Mouse (Mus musculus): Measurements from ENCODE around the gene Pabpn1l. TPM values are rescaled to one million over a fixed set of nuclear protein-coding genes. Genes with fewer than 3 reads are reported as not detected.

The Pabpn1l gene
- polyA plus RNA-seq, 1 experiment from 2014 or later: not detected

DNA sequence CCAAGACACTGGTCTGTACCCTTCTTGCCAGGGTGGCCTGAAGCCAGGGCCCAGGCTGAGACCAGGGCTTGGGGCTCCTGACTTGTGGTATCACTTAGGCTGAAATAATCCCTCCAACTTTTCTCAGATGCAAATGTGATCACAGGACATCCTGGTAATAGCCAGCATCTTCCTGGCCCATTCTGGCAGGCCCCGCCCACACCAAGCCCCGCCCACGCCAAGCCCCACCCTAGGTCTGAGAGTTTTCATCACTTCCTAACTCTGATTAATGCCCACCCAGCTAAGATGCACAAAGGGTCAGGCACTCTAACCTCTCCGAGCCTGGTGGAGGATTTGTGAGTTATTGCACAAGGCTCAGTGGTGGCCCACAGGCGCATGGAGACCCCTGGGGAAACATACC is 2.1 kb downstream of the Pabpn1l start:
- Histone ChIP-seq H3K4me3 (ENCODE audit: low read depth, low read length) (no peak overlapping the region), H3K27ac (ENCODE audit: low read length) (no peak overlapping the region), H3K27me3 (ENCODE audit: control insufficient read depth, insufficient read depth, low read length) (no peaks in the 10 kb centered on the region), H3K9ac (replicated peaks; ENCODE audit: low read depth, low read length) (no peak overlapping the region), H3K9me3 (ENCODE audit: control insufficient read depth, low read depth, low read length) (no peaks in the 10 kb centered on the region), H3K4me2 (replicated peaks; ENCODE audit: low read depth, low read length) (no peak overlapping the region), H3K4me1 (ENCODE audit: control insufficient read depth, insufficient read depth, low read length) (peaks cover 11% of the 10 kb centered on the region; the same call in 1 of the 2 replicates), H3K36me3 (ENCODE audit: control insufficient read depth, insufficient read depth, low read length) (no peaks in the 10 kb centered on the region)
- 25% methylated on average over 5 of the region's 5 CpGs for WGBS
- ATAC-seq (ENCODE audit: insufficient number of reproducible peaks, insufficient read depth, low FRiP score, low read depth): no peak

DNA sequence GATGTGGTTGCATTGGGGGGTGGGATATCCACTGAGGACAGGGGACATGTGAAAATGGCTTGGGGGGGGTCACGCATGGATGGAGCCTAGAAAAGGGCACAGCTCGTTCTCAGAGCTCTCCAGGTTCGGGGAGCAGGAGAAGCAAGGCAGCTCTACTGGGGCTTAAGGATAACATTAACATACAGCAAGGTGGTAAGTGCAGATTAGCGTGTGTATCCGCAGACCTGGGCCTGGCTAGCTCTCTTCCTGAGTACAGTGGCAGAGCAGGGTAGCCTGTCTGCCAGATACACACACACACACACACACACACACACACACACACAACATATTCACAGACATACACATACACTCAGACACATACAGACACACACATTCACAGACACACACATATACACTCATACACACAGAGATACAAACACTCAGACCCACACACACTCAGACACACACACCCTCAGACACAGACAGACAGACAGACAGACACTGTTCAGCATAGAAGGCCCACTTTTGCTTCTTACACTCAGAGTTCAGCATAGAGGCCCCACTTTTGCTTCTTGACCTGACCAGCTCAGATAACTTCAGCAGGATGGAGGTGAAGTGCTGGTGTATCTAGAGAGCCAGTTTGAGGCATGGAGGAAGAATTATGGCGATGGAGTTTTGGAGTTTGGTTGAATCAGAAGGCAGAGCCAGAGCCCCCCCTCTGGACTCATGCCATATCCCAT is 3.7 kb downstream of the Pabpn1l start:
- Histone ChIP-seq H3K4me2 (replicated peaks; ENCODE audit: low read depth, low read length) (no peak overlapping the region), H3K27ac (ENCODE audit: low read length) (no peak overlapping the region), H3K4me1 (ENCODE audit: control insufficient read depth, insufficient read depth, low read length) (peaks cover 11% of the 10 kb centered on the region; the same call in 1 of the 2 replicates), H3K36me3 (ENCODE audit: control insufficient read depth, insufficient read depth, low read length) (peaks cover 1% of the 10 kb centered on the region; the same call in 1 of the 2 replicates), H3K27me3 (ENCODE audit: control insufficient read depth, insufficient read depth, low read length) (no peaks in the 10 kb centered on the region), H3K9ac (replicated peaks; ENCODE audit: low read depth, low read length) (no peak overlapping the region), H3K9me3 (ENCODE audit: control insufficient read depth, low read depth, low read length) (no peaks in the 10 kb centered on the region), H3K4me3 (ENCODE audit: low read depth, low read length) (no peak overlapping the region)
- 73% methylated on average over 6 of the region's 6 CpGs for WGBS
- ATAC-seq (ENCODE audit: insufficient number of reproducible peaks, insufficient read depth, low FRiP score, low read depth): no peak

DNA sequence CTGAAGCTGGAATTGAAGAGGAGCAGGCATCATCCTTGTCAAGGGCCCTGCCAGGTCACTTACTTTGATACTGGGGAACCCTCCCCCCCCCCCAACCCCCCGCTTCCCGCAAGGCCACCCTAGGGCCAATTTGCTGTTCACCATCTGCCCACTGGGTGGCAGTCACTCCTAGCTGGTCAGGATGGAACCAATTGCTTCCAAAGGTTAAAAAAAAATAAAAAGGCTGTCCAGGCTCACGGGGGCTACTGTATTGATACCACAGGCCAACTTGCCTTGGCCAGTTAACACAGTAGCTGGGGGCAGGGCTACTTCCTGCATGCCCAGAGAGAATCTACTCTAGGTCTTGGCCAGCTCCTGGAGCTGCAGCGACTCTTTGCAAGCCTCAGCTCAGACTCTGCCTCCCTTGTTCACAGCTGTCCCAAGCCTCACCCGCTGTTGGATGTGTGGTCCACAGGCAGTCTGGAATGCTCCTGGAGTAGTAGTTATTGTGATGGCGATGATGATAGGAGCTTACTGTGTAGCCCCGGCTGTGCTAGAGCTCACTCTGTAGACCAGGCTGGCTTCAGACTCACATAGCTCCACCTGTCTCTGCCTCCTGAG is 4.5 kb downstream of the Pabpn1l start:
- H3K4me2 ChIP-seq (replicated peaks; ENCODE audit: low read depth, low read length): no peak overlapping the region
- H3K9ac ChIP-seq (replicated peaks; ENCODE audit: low read depth, low read length): no peak overlapping the region
- 38% methylated on average over 5 of the region's 7 CpGs for WGBS
- no peaks in the 10 kb centered on the region for H3K27me3 ChIP-seq (ENCODE audit: control insufficient read depth, insufficient read depth, low read length)
- peaks cover 11% of the 10 kb centered on the region; the same call in 1 of the 2 replicates for H3K4me1 ChIP-seq (ENCODE audit: control insufficient read depth, insufficient read depth, low read length)
- no peaks in the 10 kb centered on the region for H3K9me3 ChIP-seq (ENCODE audit: control insufficient read depth, low read depth, low read length)
- no peak for ATAC-seq (ENCODE audit: insufficient number of reproducible peaks, insufficient read depth, low FRiP score, low read depth)
- H3K4me3 ChIP-seq (ENCODE audit: low read depth, low read length): no peak overlapping the region
- peaks cover 5% of the 10 kb centered on the region; the same call in 1 of the 2 replicates for H3K36me3 ChIP-seq (ENCODE audit: control insufficient read depth, insufficient read depth, low read length)
- no peak overlapping the region for H3K27ac ChIP-seq (ENCODE audit: low read length)

DNA sequence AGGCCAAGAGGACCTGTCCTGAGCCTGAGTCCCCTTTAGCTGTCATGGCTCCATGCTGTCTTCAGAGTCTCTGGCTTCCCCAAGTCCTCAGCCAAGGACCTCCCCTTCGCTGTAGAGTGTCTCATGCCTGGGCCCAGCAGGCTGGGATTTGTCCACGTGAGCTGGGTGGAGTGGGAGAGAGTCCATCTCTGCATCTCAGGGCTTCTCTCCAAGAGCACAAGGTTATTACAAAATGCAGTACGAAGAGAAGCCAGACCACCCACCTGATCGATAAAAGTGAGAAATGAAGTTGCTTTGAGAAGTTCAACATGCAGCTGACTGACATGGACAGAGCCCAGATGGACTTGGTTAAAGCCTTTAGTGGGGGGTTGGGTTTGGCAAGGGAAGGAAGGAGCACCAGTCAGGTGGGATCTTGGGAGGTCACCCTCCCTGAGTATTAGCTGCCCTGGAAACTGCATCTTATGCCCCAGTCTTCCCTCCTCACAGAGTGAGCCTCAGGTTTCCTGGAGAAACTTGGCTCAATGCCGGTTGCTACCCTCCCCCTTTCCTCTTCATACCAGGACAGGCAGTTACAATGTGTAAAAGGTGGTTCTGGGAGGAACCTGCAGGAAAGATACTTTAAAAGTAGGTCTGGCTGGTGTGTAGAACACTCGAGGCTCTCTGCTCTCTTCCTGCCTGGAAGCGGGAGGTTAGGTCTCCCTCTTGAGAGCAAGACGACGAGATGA is 6.2 kb downstream of the Pabpn1l start:
- no peak; the same call in 1 of the 2 replicates for ATAC-seq (ENCODE audit: insufficient number of reproducible peaks, insufficient read depth, low FRiP score, low read depth)
- H3K27ac ChIP-seq (ENCODE audit: low read length): peak overlapping the region; percentile 72
- H3K27me3 ChIP-seq (ENCODE audit: control insufficient read depth, insufficient read depth, low read length): no peaks in the 10 kb centered on the region
- no peak overlapping the region for H3K9ac ChIP-seq (replicated peaks; ENCODE audit: low read depth, low read length)
- peaks cover 16% of the 10 kb centered on the region for H3K4me1 ChIP-seq (ENCODE audit: control insufficient read depth, insufficient read depth, low read length)
- peaks cover 5% of the 10 kb centered on the region; the same call in 1 of the 2 replicates for H3K36me3 ChIP-seq (ENCODE audit: control insufficient read depth, insufficient read depth, low read length)
- no peak overlapping the region for H3K4me2 ChIP-seq (replicated peaks; ENCODE audit: low read depth, low read length)
- H3K4me3 ChIP-seq (ENCODE audit: low read depth, low read length): no peak overlapping the region
- H3K9me3 ChIP-seq (ENCODE audit: control insufficient read depth, low read depth, low read length): no peaks in the 10 kb centered on the region
- WGBS: 51% methylated on average over 9 of the region's 9 CpGs

DNA sequence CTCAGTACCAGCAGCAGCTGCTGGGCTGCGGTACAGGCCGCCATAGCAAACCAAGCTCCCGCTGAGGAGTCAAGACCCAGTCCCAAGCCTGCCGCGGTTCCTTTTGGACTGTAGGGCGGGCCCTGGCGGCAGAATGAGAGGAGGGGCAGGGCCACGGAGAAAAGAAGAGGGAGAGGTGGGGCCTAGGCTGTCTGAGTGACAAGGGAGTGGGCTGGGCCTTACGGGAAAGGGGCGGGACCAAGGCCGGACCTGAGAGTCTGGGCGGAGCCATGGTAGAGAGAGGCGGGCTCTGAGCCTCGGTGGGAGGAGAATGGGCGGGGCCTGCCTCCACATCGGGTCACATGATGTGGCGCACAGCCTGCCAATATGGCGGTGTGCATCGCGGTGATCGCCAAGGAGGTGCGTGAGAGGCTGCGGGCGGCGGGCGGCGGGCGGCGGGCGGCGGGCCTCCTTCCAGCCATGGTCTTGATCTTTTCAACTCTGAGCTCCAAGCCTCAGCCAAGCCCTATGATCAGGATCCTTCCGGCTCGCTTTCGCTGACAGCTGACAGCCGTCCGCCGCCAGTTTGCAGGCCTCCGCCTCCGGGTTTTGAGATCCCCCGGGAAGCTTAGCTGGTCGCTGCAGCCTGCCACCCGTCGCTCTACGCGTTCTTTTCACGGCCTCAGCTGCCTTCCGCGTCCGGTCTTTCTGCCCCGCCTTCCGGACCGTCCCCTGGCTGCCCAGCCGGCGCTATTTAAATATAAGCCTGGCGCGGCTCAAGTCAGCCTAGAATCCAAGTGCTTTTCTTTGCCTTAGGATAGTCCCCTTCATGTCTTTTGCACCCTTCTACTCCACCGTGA is 11.0 kb downstream of the Pabpn1l start, which contains the start of the genes Galns and Trappc2l:
Gene Galns, minus strand, starts transcription at position 169 of the 839 bp plus-strand sequence.
Gene Trappc2l, plus strand, starts transcription at position 346 of the 839 bp plus-strand sequence.
- Histone ChIP-seq H3K9me3 (ENCODE audit: control insufficient read depth, low read depth, low read length) (no peaks in the 10 kb centered on the region), H3K9ac (replicated peaks; ENCODE audit: low read depth, low read length) (peak within 1 kb of the TSS; percentile 43), H3K4me2 (replicated peaks; ENCODE audit: low read depth, low read length) (peak within 1 kb of the TSS; percentile 88), H3K4me3 (ENCODE audit: low read depth, low read length) (peak within 1 kb of the TSS; percentile 63), H3K27ac (ENCODE audit: low read length) (peak within 1 kb of the TSS; percentile 82), H3K36me3 (ENCODE audit: control insufficient read depth, insufficient read depth, low read length) (peaks cover 5% of the 10 kb centered on the region; the same call in 1 of the 2 replicates), H3K27me3 (ENCODE audit: control insufficient read depth, insufficient read depth, low read length) (no peaks in the 10 kb centered on the region), H3K4me1 (ENCODE audit: control insufficient read depth, insufficient read depth, low read length) (peaks cover 15% of the 10 kb centered on the region)
- WGBS: under 1% methylated on average over 57 of the region's 57 CpGs
- peak; percentile 96 for ATAC-seq (ENCODE audit: insufficient number of reproducible peaks, insufficient read depth, low FRiP score, low read depth)

DNA sequence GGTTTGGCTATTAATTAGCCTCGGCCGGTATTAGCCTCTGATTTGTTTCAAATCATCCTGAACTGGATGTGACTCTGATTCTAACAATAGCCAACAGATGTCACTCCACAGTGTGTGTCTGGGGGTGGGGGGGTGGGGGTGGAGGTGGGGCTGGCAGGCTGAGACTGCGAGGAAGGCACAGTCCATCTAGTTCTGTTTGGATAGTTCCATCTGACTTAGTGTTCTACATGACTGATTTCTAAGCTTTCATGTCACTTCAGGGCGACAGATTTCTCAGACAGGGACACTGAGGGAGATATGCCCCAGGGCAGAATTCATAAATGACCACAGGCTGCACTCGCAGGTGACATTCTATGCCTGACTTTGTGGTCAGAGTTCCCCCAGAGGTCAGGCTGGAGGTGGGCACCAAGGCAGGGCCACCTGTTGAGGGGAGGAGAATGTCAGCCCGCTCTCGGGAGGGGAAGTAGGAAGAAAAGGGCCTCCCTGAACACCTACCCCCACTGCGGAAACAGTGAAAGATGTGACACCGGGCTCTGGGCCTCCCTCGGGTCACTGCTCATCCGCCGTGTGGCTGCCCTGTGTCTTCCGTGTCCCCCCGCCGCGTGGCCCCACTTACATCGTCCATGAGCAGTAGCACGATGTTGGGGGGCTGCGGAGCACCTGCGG is 11.8 kb downstream of the Pabpn1l start:
- H3K36me3 ChIP-seq (ENCODE audit: control insufficient read depth, insufficient read depth, low read length): peaks cover 5% of the 10 kb centered on the region; the same call in 1 of the 2 replicates
- H3K9me3 ChIP-seq (ENCODE audit: control insufficient read depth, low read depth, low read length): no peaks in the 10 kb centered on the region
- no peak; the same call in 1 of the 2 replicates for ATAC-seq (ENCODE audit: insufficient number of reproducible peaks, insufficient read depth, low FRiP score, low read depth)
- no peaks in the 10 kb centered on the region for H3K27me3 ChIP-seq (ENCODE audit: control insufficient read depth, insufficient read depth, low read length)
- H3K4me1 ChIP-seq (ENCODE audit: control insufficient read depth, insufficient read depth, low read length): peaks cover 11% of the 10 kb centered on the region
- WGBS: 4% methylated on average over 20 of the region's 20 CpGs
- peak overlapping the region; percentile 59 for H3K27ac ChIP-seq (ENCODE audit: low read length)
- H3K4me3 ChIP-seq (ENCODE audit: low read depth, low read length): peak overlapping the region; percentile 63
- peak overlapping the region; percentile 42 for H3K9ac ChIP-seq (replicated peaks; ENCODE audit: low read depth, low read length)
- peak overlapping the region; percentile 88 for H3K4me2 ChIP-seq (replicated peaks; ENCODE audit: low read depth, low read length)

DNA sequence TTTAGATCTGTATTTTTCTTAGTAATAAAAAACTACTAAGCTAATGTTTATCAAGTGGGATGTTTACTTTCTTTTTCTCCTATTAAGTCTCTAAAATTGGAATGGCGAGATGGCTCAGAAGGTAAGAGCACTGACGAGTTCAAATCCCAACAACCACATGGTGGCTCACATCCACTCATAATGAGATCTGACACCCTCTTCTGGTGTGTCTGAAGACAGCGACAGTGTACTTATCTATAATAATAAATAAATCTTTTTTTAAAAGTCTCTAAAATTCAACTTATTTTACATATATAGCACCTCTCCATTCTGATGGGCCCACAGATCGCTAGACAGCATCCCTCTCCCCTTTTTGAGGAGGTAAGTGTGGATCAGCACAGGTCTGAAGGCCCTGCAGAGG is 12.3 kb downstream of the Pabpn1l start:
- Histone ChIP-seq H3K4me3 (ENCODE audit: low read depth, low read length) (0 out of 2 replicates have a peak overlapping the region, but pooled peaks have one; percentile 63), H3K9me3 (ENCODE audit: control insufficient read depth, low read depth, low read length) (no peaks in the 10 kb centered on the region), H3K9ac (replicated peaks; ENCODE audit: low read depth, low read length) (no peak overlapping the region), H3K36me3 (ENCODE audit: control insufficient read depth, insufficient read depth, low read length) (peaks cover 5% of the 10 kb centered on the region; the same call in 1 of the 2 replicates), H3K4me1 (ENCODE audit: control insufficient read depth, insufficient read depth, low read length) (peaks cover 11% of the 10 kb centered on the region), H3K27me3 (ENCODE audit: control insufficient read depth, insufficient read depth, low read length) (no peaks in the 10 kb centered on the region), H3K27ac (ENCODE audit: low read length) (no peak overlapping the region), H3K4me2 (replicated peaks; ENCODE audit: low read depth, low read length) (peak overlapping the region; percentile 88; the same call in 1 of the 2 replicates)
- WGBS: 56% methylated on average over 4 of the region's 4 CpGs
- no peak for ATAC-seq (ENCODE audit: insufficient number of reproducible peaks, insufficient read depth, low FRiP score, low read depth)
